Mouse (Mus musculus): ENCODE measurements at regions not wholly inside any gene's neighbourhood (a gene's known extent, or its start where the extent isn't known, plus 50 kb on each side); places are given as distances from the start of the nearest gene placed in this dataset.

- Histone ChIP-seq H3K27me3 (peaks cover 75% of the 10 kb centered on the region), H3K4me1 (replicated peaks) (no peaks in the 10 kb centered on the region; the same call in 1 of the 2 replicates), H3K9me3 (no peaks in the 10 kb centered on the region), H3K27ac (no peak overlapping the region), H3K4me2 (no peak overlapping the region), H3K4me3 (replicated peaks) (no peak overlapping the region), H3K36me3 (no peaks in the 10 kb centered on the region), H3K9ac (replicated peaks) (no peak overlapping the region)
- no peak for ATAC-seq (ENCODE audit: insufficient number of reproducible peaks, insufficient read depth, low FRiP score, low TSS enrichment, low read depth)
- 57% methylated on average over 3 of the region's 3 CpGs for WGBS
Measured at GRCm38 (mm10) chr2:94248948-94249347, 91.2 kb upstream of the Hsd17b12 start.

GRCm38 (mm10) chr2:94246851-94247471 is 89.2 kb upstream of the Hsd17b12 start:
- Histone ChIP-seq H3K4me1 (replicated peaks) (peaks cover 7% of the 10 kb centered on the region), H3K36me3 (no peaks in the 10 kb centered on the region), H3K27ac (no peak overlapping the region), H3K4me3 (replicated peaks) (0 out of 2 replicates have a peak overlapping the region, but pooled peaks have one; percentile 12), H3K9ac (replicated peaks) (no peak overlapping the region), H3K27me3 (peaks cover 86% of the 10 kb centered on the region), H3K9me3 (no peaks in the 10 kb centered on the region), H3K4me2 (peak overlapping the region; percentile 28)
- 1% methylated on average over 30 of the region's 30 CpGs for WGBS
- no peak for ATAC-seq (ENCODE audit: insufficient number of reproducible peaks, insufficient read depth, low FRiP score, low TSS enrichment, low read depth)

- Histone ChIP-seq H3K27ac (no peak overlapping the region), H3K4me3 (replicated peaks) (no peak overlapping the region), H3K4me2 (no peak overlapping the region), H3K36me3 (no peaks in the 10 kb centered on the region), H3K9ac (replicated peaks) (no peak overlapping the region), H3K27me3 (peaks cover 94% of the 10 kb centered on the region), H3K9me3 (no peaks in the 10 kb centered on the region), H3K4me1 (replicated peaks) (peaks cover 11% of the 10 kb centered on the region)
- WGBS: 42% methylated on average over 9 of the region's 9 CpGs
- ATAC-seq (ENCODE audit: insufficient number of reproducible peaks, insufficient read depth, low FRiP score, low TSS enrichment, low read depth): no peak
Measured at GRCm38 (mm10) chr2:94246180-94246611, 88.4 kb upstream of the Hsd17b12 start.

- 3% methylated on average over 16 of the region's 16 CpGs for WGBS
- no peaks in the 10 kb centered on the region for H3K9me3 ChIP-seq
- H3K9ac ChIP-seq (replicated peaks): no peak overlapping the region
- H3K27ac ChIP-seq: no peak overlapping the region
- no peak overlapping the region for H3K4me3 ChIP-seq (replicated peaks)
- no peak overlapping the region for H3K4me2 ChIP-seq
- H3K27me3 ChIP-seq: peaks cover 98% of the 10 kb centered on the region
- 0 out of 2 replicates have a peak, but pooled peaks have one; percentile 6 for ATAC-seq (ENCODE audit: insufficient number of reproducible peaks, insufficient read depth, low FRiP score, low TSS enrichment, low read depth)
- H3K36me3 ChIP-seq: no peaks in the 10 kb centered on the region
- peaks cover 19% of the 10 kb centered on the region for H3K4me1 ChIP-seq (replicated peaks)
Measured at GRCm38 (mm10) chr2:94245305-94245959, 87.7 kb upstream of the Hsd17b12 start.

GRCm38 (mm10) chr2:94244140-94244539 is 86.4 kb upstream of the Hsd17b12 start:
- peaks cover 20% of the 10 kb centered on the region for H3K4me1 ChIP-seq (replicated peaks)
- H3K27me3 ChIP-seq: peaks cover 99% of the 10 kb centered on the region
- WGBS: 1% methylated on average over 9 of the region's 9 CpGs
- H3K36me3 ChIP-seq: no peaks in the 10 kb centered on the region
- H3K4me2 ChIP-seq: no peak overlapping the region
- no peak overlapping the region for H3K9ac ChIP-seq (replicated peaks)
- ATAC-seq (ENCODE audit: insufficient number of reproducible peaks, insufficient read depth, low FRiP score, low TSS enrichment, low read depth): no peak
- H3K9me3 ChIP-seq: no peaks in the 10 kb centered on the region
- H3K27ac ChIP-seq: no peak overlapping the region
- no peak overlapping the region for H3K4me3 ChIP-seq (replicated peaks)

- H3K4me1 ChIP-seq (replicated peaks): peaks cover 20% of the 10 kb centered on the region
- 0 out of 2 replicates have a peak, but pooled peaks have one; percentile 21 for ATAC-seq (ENCODE audit: insufficient number of reproducible peaks, insufficient read depth, low FRiP score, low TSS enrichment, low read depth)
- H3K9ac ChIP-seq (replicated peaks): no peak overlapping the region
- H3K4me3 ChIP-seq (replicated peaks): peak overlapping the region; percentile 22
- no peak overlapping the region for H3K27ac ChIP-seq
- H3K27me3 ChIP-seq: peaks cover 100% of the 10 kb centered on the region
- H3K9me3 ChIP-seq: no peaks in the 10 kb centered on the region
- WGBS: 1% methylated on average over 50 of the region's 50 CpGs
- no peaks in the 10 kb centered on the region for H3K36me3 ChIP-seq
- H3K4me2 ChIP-seq: peak overlapping the region; percentile 45
Measured at GRCm38 (mm10) chr2:94243053-94243916, 85.5 kb upstream of the Hsd17b12 start.

GRCm38 (mm10) chr2:94242406-94243052 is 84.8 kb upstream of the Hsd17b12 start:
- Histone ChIP-seq H3K9ac (replicated peaks) (no peak overlapping the region), H3K9me3 (no peaks in the 10 kb centered on the region), H3K4me1 (replicated peaks) (peaks cover 20% of the 10 kb centered on the region), H3K27me3 (peaks cover 100% of the 10 kb centered on the region), H3K4me3 (replicated peaks) (peak overlapping the region; percentile 22), H3K27ac (no peak overlapping the region), H3K4me2 (peak overlapping the region; percentile 45), H3K36me3 (no peaks in the 10 kb centered on the region)
- WGBS: under 1% methylated on average over 7 of the region's 7 CpGs
- no peak for ATAC-seq (ENCODE audit: insufficient number of reproducible peaks, insufficient read depth, low FRiP score, low TSS enrichment, low read depth)

GRCm38 (mm10) chr2:94242051-94242397 is 84.3 kb upstream of the Hsd17b12 start:
- Histone ChIP-seq H3K36me3 (no peaks in the 10 kb centered on the region), H3K4me2 (peak overlapping the region; percentile 60; the same call in 1 of the 2 replicates), H3K27me3 (peaks cover 100% of the 10 kb centered on the region), H3K4me3 (replicated peaks) (no peak overlapping the region), H3K4me1 (replicated peaks) (peaks cover 20% of the 10 kb centered on the region), H3K27ac (no peak overlapping the region), H3K9me3 (no peaks in the 10 kb centered on the region), H3K9ac (replicated peaks) (no peak overlapping the region)
- 6% methylated on average over 4 of the region's 4 CpGs for WGBS
- ATAC-seq (ENCODE audit: insufficient number of reproducible peaks, insufficient read depth, low FRiP score, low TSS enrichment, low read depth): no peak

- Histone ChIP-seq H3K4me1 (replicated peaks) (peaks cover 20% of the 10 kb centered on the region), H3K9ac (replicated peaks) (no peak overlapping the region), H3K9me3 (no peaks in the 10 kb centered on the region), H3K27ac (no peak overlapping the region), H3K27me3 (peaks cover 96% of the 10 kb centered on the region), H3K4me3 (replicated peaks) (peak overlapping the region; percentile 37), H3K4me2 (peak overlapping the region; percentile 60), H3K36me3 (no peaks in the 10 kb centered on the region)
- WGBS: under 1% methylated on average over 55 of the region's 55 CpGs
- ATAC-seq (ENCODE audit: insufficient number of reproducible peaks, insufficient read depth, low FRiP score, low TSS enrichment, low read depth): no peak
Measured at GRCm38 (mm10) chr2:94241301-94242050, 83.7 kb upstream of the Hsd17b12 start.

GRCm38 (mm10) chr2:94240411-94240810 is 82.6 kb upstream of the Hsd17b12 start:
- no peak overlapping the region for H3K9ac ChIP-seq (replicated peaks)
- peaks cover 20% of the 10 kb centered on the region for H3K4me1 ChIP-seq (replicated peaks)
- H3K36me3 ChIP-seq: no peaks in the 10 kb centered on the region
- no peak overlapping the region; the same call in 1 of the 2 replicates for H3K4me3 ChIP-seq (replicated peaks)
- H3K27ac ChIP-seq: no peak overlapping the region
- H3K4me2 ChIP-seq: peak overlapping the region; percentile 60
- WGBS: under 1% methylated on average over 17 of the region's 17 CpGs
- H3K9me3 ChIP-seq: no peaks in the 10 kb centered on the region
- ATAC-seq (ENCODE audit: insufficient number of reproducible peaks, insufficient read depth, low FRiP score, low TSS enrichment, low read depth): no peak
- peaks cover 94% of the 10 kb centered on the region for H3K27me3 ChIP-seq

Data from limb, embryonic 12.5 days (tissue).